Mouse (Mus musculus) bone marrow macrophage, adult 2 months (primary cell): ENCODE measurements at regions not wholly inside any gene's neighbourhood (a gene's known extent, or its start where the extent isn't known, plus 50 kb on each side); places are given as distances from the start of the nearest gene placed in this dataset.

Source experiments
- CTCF ChIP-seq: IDR thresholded peaks from 2 replicates; pipeline ENCODE4 v1.5.1; 2012; ENCODE audit warnings: low read depth, mild to moderate bottlenecking, low read length, moderate library complexity
- POLR2A ChIP-seq: IDR thresholded peaks from 2 replicates; pipeline ENCODE4 v1.6.1; 2012; ENCODE audit warnings: mild to moderate bottlenecking, low read depth, low read length, borderline replicate concordance

- TF ChIP-seq POLR2A (no peak), CTCF (no peak)
These were observed 350.5 kb upstream of the Id4 start for GRCm38 (mm10) chr13:47910531-47910910.
